Mouse (Mus musculus): ENCODE data around the gene Iqgap1. TPM values are rescaled to one million over a fixed set of nuclear protein-coding genes. Genes with fewer than 3 reads are reported as not detected.
"Not testable (repeated sequence)": the region's sequence is repeated elsewhere in the genome, so short reads cannot be mapped to it uniquely, and the experiment has no call there.

Iqgap1 gene
- polyA plus RNA-seq, 1 experiment from 2014 or later = 35.6 TPM

DNA sequence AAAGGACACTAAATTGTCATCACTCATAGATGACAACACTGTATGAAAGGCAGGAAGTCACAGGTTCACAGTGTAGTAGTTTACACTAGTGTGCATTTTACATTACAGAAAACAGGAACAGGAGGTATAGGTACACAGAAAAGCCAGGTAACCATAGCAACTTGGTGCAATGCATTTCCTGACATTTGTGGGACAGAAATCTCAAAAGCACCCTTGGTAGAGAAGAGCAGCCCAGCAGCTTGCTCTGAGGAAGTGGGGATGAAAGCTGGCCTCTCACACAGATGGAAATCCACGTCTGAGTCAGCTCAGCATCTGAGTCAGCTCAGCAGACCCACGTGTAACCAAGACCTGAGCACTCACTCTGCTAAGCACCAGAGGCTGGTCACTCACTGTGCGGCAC lies 59.7 kb downstream of the Iqgap1 start:
- Histone ChIP-seq H3K27me3 (no peaks in the 10 kb centered on the region), H3K9me3 (replicated peaks) (no peaks in the 10 kb centered on the region), H3K9ac (no peak overlapping the region), H3K4me1 (replicated peaks) (peaks cover 66% of the 10 kb centered on the region), H3K27ac (peak overlapping the region; percentile 87; the same call in 1 of the 2 replicates), H3K4me3 (no peak overlapping the region), H3K4me2 (no peak overlapping the region), H3K36me3 (peaks cover 5% of the 10 kb centered on the region; the same call in 1 of the 2 replicates)
- no peak for ATAC-seq (replicated peaks; ENCODE audit: insufficient number of reproducible peaks, insufficient read depth, low FRiP score, low read depth)
- 53% methylated on average over 3 of the region's 3 CpGs for WGBS

DNA sequence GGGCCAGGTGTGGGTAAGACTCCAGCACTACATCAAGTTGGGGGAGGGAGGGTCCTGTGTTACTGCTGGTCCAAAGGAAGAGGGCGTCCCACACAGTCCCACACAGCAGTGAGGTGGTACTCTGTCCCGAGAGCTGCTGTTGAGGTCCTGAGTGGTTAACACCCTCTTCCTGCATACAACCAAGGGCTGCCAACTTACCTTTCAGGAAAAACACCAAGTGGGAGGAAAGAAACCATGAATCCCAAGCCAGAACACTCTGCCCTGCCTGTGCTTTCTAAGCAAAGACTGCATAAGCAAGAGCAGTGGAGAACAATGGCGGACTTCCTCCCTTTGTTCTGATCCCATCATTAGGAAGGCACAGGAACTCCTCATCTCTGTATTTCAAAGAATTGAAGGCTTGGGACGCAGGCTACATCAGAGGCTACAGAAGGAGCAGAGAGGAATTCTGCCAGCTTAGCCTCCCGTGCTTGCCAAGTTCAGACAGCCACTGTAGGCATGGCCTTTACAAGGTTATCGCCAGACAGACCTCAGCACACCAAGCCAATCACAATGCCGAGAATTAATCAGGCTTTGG lies 61.8 kb downstream of the Iqgap1 start:
- H3K27ac ChIP-seq = peak overlapping the region; percentile 87
- H3K9me3 ChIP-seq (replicated peaks) = no peaks in the 10 kb centered on the region
- no peaks in the 10 kb centered on the region for H3K27me3 ChIP-seq
- peaks cover 64% of the 10 kb centered on the region for H3K4me1 ChIP-seq (replicated peaks)
- peak; percentile 83 for ATAC-seq (replicated peaks; ENCODE audit: insufficient number of reproducible peaks, insufficient read depth, low FRiP score, low read depth)
- 0 out of 2 replicates have a peak overlapping the region, but pooled peaks have one; percentile 1 for H3K4me3 ChIP-seq
- WGBS = 39% methylated on average over 7 of the region's 7 CpGs
- peaks cover 20% of the 10 kb centered on the region for H3K36me3 ChIP-seq
- H3K9ac ChIP-seq = no peak overlapping the region
- H3K4me2 ChIP-seq = peak overlapping the region; percentile 31

DNA sequence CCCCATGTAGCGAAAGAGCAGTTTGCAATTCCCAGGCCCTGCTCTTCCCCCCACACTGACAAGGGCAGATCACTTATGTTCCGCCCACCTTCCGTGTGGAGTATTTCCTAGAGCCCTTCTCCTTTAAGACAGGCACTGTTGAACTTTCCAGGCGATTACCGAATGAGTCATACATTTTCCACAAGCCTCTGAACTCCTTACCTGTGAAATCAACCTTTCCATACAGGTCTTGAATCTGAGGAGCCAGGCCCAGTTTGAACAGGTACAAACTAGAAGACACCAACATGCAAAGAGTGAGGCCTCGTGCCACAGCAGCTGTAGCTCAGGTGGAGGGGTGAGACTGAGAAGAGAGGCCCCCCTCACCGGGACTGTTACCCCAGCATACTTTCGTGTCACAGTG lies 63.5 kb downstream of the Iqgap1 start:
- WGBS = 73% methylated on average over 8 of the region's 8 CpGs
- Histone ChIP-seq H3K9ac (no peak overlapping the region), H3K4me2 (no peak overlapping the region), H3K27ac (peak overlapping the region; percentile 28), H3K9me3 (replicated peaks) (no peaks in the 10 kb centered on the region), H3K36me3 (peaks cover 33% of the 10 kb centered on the region), H3K4me3 (no peak overlapping the region), H3K4me1 (replicated peaks) (peaks cover 53% of the 10 kb centered on the region), H3K27me3 (no peaks in the 10 kb centered on the region)
- ATAC-seq (replicated peaks; ENCODE audit: insufficient number of reproducible peaks, insufficient read depth, low FRiP score, low read depth) = no peak

DNA sequence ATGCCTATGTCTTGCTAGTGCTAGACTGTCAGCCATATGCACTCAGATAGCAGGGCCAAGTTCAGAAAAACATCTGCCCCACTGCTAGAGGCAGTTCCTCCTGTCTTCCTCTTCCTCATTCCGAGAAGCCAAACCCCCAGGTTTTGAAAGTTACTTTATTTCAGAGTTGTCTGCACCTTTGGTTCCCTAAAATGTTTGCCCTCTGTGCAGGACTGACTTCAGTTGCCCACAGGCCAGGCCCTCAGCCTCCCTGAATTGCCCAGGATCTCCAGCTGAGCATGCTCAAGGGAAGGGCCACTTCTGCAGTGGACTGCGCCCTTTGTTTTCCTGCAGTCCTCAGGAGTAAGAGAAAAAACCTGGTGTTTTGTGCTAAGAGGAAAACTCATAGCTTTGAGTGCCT lies 71.7 kb downstream of the Iqgap1 start:
- ATAC-seq (replicated peaks; ENCODE audit: insufficient number of reproducible peaks, insufficient read depth, low FRiP score, low read depth) = no peak
- no peaks in the 10 kb centered on the region for H3K9me3 ChIP-seq (replicated peaks)
- H3K4me3 ChIP-seq = no peak overlapping the region
- H3K27me3 ChIP-seq = no peaks in the 10 kb centered on the region
- H3K4me1 ChIP-seq (replicated peaks) = peaks cover 11% of the 10 kb centered on the region
- peak overlapping the region; percentile 28 for H3K27ac ChIP-seq
- H3K36me3 ChIP-seq = peaks cover 80% of the 10 kb centered on the region
- H3K4me2 ChIP-seq = no peak overlapping the region
- WGBS = 71% methylated on average over 2 of the region's 2 CpGs
- H3K9ac ChIP-seq = no peak overlapping the region

DNA sequence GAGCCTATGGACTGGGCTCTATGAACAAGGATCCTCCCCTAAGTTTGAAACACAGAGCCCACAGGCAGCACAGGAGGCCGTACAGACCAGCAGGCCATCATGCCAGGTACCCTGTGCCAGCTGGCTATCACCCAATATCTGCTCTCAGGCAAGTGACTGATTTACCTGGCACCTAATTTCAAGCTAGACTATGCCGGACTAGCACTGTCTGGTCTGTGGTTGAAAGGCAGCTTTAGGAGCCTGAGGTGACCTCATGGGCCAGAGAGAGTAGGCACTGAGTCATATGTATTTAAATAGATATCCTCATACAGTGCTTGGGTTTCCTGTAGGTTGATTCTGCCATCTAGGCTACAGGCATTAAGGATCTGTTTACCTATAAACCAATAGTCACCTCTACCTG lies 72.2 kb downstream of the Iqgap1 start:
- peak; percentile 40; the same call in 1 of the 2 replicates for ATAC-seq (replicated peaks; ENCODE audit: insufficient number of reproducible peaks, insufficient read depth, low FRiP score, low read depth)
- no peaks in the 10 kb centered on the region for H3K27me3 ChIP-seq
- H3K4me3 ChIP-seq = no peak overlapping the region
- peak overlapping the region; percentile 28 for H3K27ac ChIP-seq
- no peak overlapping the region for H3K9ac ChIP-seq
- no peak overlapping the region for H3K4me2 ChIP-seq
- 59% methylated on average over 2 of the region's 2 CpGs for WGBS
- H3K36me3 ChIP-seq = peaks cover 81% of the 10 kb centered on the region
- H3K4me1 ChIP-seq (replicated peaks) = peaks cover 11% of the 10 kb centered on the region
- H3K9me3 ChIP-seq (replicated peaks) = no peaks in the 10 kb centered on the region

DNA sequence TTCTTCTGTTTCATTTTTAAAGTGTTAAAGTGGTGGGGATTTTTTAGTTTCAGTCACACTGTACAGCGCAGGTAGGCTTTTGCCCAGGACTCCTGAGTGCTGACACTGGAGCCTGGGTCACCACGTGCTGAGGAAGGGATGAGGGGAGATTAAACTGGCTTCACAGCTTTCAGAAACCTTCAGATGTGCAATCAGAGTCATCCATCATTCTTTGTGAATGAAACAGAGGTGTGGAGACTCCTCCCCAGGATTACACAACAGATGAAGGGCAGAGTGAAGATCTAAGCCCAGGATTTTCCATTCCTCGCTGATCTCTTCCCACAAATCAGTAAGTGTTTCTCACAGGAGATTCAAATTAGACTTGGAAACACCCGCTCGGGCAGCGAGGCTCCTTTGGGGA lies 76.2 kb downstream of the Iqgap1 start:
- Histone ChIP-seq H3K4me3 (no peak overlapping the region), H3K4me1 (replicated peaks) (peaks cover 40% of the 10 kb centered on the region), H3K9me3 (replicated peaks) (no peaks in the 10 kb centered on the region), H3K9ac (no peak overlapping the region), H3K27ac (no peak overlapping the region), H3K27me3 (no peaks in the 10 kb centered on the region), H3K4me2 (no peak overlapping the region), H3K36me3 (peaks cover 58% of the 10 kb centered on the region)
- WGBS = 74% methylated on average over 6 of the region's 6 CpGs
- ATAC-seq (replicated peaks; ENCODE audit: insufficient number of reproducible peaks, insufficient read depth, low FRiP score, low read depth) = no peak

DNA sequence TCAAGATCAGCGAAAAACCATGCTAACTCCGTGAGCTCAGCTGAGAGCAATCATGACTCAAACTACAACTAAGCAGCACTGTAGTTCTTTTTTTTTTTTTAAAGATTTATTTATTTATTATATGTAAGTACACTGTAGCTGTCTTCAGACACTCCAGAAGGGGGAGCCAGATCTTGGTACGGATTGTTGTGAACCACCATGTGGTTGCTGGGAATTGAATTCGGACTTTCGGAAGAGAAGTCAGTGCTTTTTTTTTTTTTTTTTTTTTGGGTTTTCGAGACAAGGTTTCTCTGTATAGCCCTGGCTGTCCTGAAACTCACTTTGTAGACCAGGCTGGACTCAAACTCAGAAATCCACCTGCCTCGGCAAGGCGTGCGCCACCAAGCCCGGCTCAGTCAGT lies 76.7 kb downstream of the Iqgap1 start:
- not testable (repeated sequence) for H3K9ac ChIP-seq; ATAC-seq (replicated peaks; ENCODE audit: insufficient number of reproducible peaks, insufficient read depth, low FRiP score, low read depth); H3K4me2 ChIP-seq; H3K27ac ChIP-seq; H3K27me3 ChIP-seq; H3K4me3 ChIP-seq; H3K9me3 ChIP-seq (replicated peaks)
- WGBS = 96% methylated on average over 9 of the region's 10 CpGs
- Histone ChIP-seq H3K36me3 (peaks cover 60% of the 10 kb centered on the region), H3K4me1 (replicated peaks) (peaks cover 43% of the 10 kb centered on the region)

DNA sequence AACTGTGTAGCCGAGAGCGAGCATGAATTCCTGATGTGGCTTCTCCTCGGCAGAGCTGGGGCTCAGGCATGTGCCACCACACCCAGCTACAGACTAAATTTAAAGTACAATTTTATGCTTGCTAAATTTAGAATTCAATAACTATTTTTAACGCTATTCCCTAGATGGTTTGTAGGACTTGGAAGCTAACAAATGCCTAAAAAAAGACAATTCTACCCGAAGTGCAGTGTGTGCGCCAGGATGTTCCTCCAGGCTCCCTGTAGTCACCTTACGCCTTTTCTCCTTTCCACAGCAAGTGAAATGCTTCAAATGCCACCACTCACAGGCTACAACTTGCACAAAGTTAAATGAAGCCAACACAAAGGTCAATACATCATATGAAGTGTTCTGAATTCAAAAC lies 78.4 kb downstream of the Iqgap1 start:
- Histone ChIP-seq H3K9ac (no peak overlapping the region), H3K9me3 (replicated peaks) (no peaks in the 10 kb centered on the region), H3K27me3 (no peaks in the 10 kb centered on the region), H3K4me1 (replicated peaks) (peaks cover 47% of the 10 kb centered on the region), H3K36me3 (peaks cover 63% of the 10 kb centered on the region), H3K4me3 (no peak overlapping the region), H3K4me2 (no peak overlapping the region), H3K27ac (peak overlapping the region; percentile 76)
- WGBS = 41% methylated on average over 7 of the region's 7 CpGs
- ATAC-seq (replicated peaks; ENCODE audit: insufficient number of reproducible peaks, insufficient read depth, low FRiP score, low read depth) = 0 out of 2 replicates have a peak, but pooled peaks have one; percentile 19

DNA sequence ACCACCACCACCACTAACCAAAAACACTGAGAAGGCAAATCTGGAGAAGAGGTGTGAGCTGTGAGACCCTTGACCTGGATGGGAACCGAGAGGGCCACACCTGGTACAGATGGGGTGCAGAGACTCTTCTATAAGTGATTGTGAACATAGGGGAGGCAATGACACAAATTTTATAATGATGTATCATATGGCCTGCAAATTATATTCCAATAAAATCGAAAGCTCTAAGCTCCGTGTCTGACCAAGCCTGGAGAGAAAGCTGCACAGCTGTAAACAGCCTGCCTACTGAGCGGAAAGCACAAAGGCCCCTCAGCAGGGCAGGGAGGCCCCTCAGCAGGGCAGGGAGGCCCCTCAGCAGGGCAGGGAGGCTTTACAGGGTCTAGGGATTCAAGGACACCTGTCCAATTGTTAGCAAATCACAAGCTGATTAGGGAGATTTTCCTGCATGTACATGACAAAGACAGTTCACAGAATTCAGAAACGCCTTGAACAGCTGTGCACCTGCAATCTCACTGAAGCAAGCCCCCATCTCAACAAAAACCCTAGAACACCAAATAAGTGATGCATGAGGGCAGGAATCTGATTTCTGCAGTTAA lies 79.5 kb downstream of the Iqgap1 start:
- Histone ChIP-seq H3K4me3 (no peak overlapping the region), H3K27me3 (no peaks in the 10 kb centered on the region), H3K27ac (peak overlapping the region; percentile 76), H3K36me3 (peaks cover 61% of the 10 kb centered on the region), H3K4me2 (no peak overlapping the region), H3K9ac (0 out of 2 replicates have a peak overlapping the region, but pooled peaks have one; percentile 27), H3K9me3 (replicated peaks) (no peaks in the 10 kb centered on the region), H3K4me1 (replicated peaks) (peaks cover 49% of the 10 kb centered on the region)
- 35% methylated on average over 5 of the region's 5 CpGs for WGBS
- ATAC-seq (replicated peaks; ENCODE audit: insufficient number of reproducible peaks, insufficient read depth, low FRiP score, low read depth) = no peak

DNA sequence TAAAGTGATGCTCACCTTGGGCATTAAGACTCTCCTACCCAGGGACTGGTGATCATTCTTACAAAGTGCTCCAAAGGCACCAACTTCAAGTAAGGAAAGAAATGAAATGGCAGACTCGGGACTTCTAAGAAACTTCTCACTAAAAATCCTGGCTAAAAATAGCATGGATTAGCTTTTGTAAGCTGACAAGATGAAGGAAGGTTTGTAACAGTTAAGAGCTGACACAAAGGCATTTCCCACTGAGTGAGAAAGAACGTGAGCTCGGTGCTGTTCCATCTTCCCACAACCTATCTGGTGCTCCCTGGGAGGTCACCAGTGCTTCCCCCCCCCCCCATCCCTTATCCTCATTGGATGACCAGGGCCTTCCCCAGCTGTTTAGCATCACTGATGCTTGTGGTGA lies 80.0 kb downstream of the Iqgap1 start:
- 16% methylated on average over 3 of the region's 3 CpGs for WGBS
- Histone ChIP-seq H3K4me2 (no peak overlapping the region), H3K9ac (0 out of 2 replicates have a peak overlapping the region, but pooled peaks have one; percentile 7), H3K4me3 (no peak overlapping the region), H3K9me3 (replicated peaks) (no peaks in the 10 kb centered on the region), H3K27me3 (no peaks in the 10 kb centered on the region), H3K36me3 (peaks cover 60% of the 10 kb centered on the region), H3K4me1 (replicated peaks) (peaks cover 51% of the 10 kb centered on the region), H3K27ac (peak overlapping the region; percentile 76)
- no peak for ATAC-seq (replicated peaks; ENCODE audit: insufficient number of reproducible peaks, insufficient read depth, low FRiP score, low read depth)

DNA sequence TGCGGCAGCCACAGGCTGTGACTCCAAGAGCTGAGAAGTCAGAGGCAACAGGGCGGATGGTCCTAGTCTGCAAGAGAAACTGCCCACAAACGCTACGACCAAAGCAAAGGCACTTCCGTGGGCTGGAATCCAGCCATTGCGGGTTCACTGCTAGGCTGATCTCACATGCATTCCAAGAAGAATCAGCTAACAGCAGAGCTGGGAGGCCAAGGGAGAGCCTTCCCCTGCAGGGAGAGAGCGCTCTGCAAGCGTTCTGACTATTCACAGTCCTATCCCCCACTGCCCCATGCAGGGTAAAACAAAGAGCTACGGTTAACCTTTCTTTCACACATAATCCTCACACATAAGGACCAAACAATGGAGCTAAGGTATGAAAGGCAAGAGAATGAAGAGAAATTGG lies 80.5 kb downstream of the Iqgap1 start:
- H3K4me1 ChIP-seq (replicated peaks) = peaks cover 51% of the 10 kb centered on the region

More for the DNA sequence above, 80.5 kb downstream of the Iqgap1 start:
- Histone ChIP-seq H3K27ac (peak overlapping the region; percentile 76), H3K36me3 (peaks cover 59% of the 10 kb centered on the region), H3K4me2 (no peak overlapping the region), H3K4me3 (no peak overlapping the region), H3K9me3 (replicated peaks) (no peaks in the 10 kb centered on the region), H3K9ac (0 out of 2 replicates have a peak overlapping the region, but pooled peaks have one; percentile 7), H3K27me3 (no peaks in the 10 kb centered on the region)
- no peak; the same call in 1 of the 2 replicates for ATAC-seq (replicated peaks; ENCODE audit: insufficient number of reproducible peaks, insufficient read depth, low FRiP score, low read depth)
- 33% methylated on average over 9 of the region's 9 CpGs for WGBS

Data from heart, embryonic 15.5 days (tissue).